Mouse (Mus musculus) ES-E14 (cell line): ENCODE measurements around the gene Utrn. TPM values are rescaled to one million over a fixed set of nuclear protein-coding genes. Genes with fewer than 3 reads are reported as not detected.

Experiments
- DNase-seq: peaks from one replicate; pipeline ENCODE4 v3.0.0-alpha.2; 2013; ENCODE audit warnings: low read depth, low spot score
- H3K27ac ChIP-seq: 2 replicates; pipeline ENCODE4 v1.5.1; 2012; ENCODE audit warnings: low read depth, mild to moderate bottlenecking, low read length, moderate library complexity, mixed read lengths; ENCODE audit not compliant: poor library complexity, insufficient read depth, severe bottlenecking
- H3K36me3 ChIP-seq: 2 replicates; pipeline ENCODE4 v1.6.1; 2012; ENCODE audit warnings: mild to moderate bottlenecking, low read length, moderate library complexity, mixed read lengths; ENCODE audit not compliant: control insufficient read depth, poor library complexity, insufficient read depth, severe bottlenecking
- H3K4me1 ChIP-seq, 2 experiments: fragments of 150-350 bp in 1 of 2; sonication (generic) in 1 of 2; 2 replicates each; pipeline ENCODE4 v1.6.1; 2012; ENCODE audit warnings: low read length in 2 of 2, mild to moderate bottlenecking in 1 of 2, mixed read lengths in 1 of 2; ENCODE audit not compliant: control insufficient read depth in 2 of 2, insufficient read depth in 2 of 2, poor library complexity in 1 of 2
- H3K4me3 ChIP-seq, 2 experiments: fragments of 150-350 bp in 1 of 2; sonication (generic) in 1 of 2; 2 replicates each; pipeline ENCODE4 v1.5.1; 2012; ENCODE audit warnings: low read length in 2 of 2, low read depth in 1 of 2, mild to moderate bottlenecking in 1 of 2, mixed read lengths in 1 of 2; ENCODE audit not compliant: insufficient read depth in 1 of 2, poor library complexity in 1 of 2, severe bottlenecking in 1 of 2
- H3K9ac ChIP-seq: 2 replicates; pipeline ENCODE4 v1.6.1; 2012; ENCODE audit warnings: low read depth, mild to moderate bottlenecking, low read length, mixed read lengths; ENCODE audit not compliant: poor library complexity, insufficient read depth, severe bottlenecking
- H3K9me3 ChIP-seq: fragments of 150-350 bp; sonication (generic); 2 replicates; pipeline ENCODE4 v1.6.1; 2012; ENCODE audit warnings: low read depth, mild to moderate bottlenecking, low read length; ENCODE audit not compliant: control insufficient read depth, insufficient read depth
- CHD2 ChIP-seq: IDR thresholded peaks from 2 replicates; pipeline ENCODE4 v1.6.1; 2014; ENCODE audit warnings: mild to moderate bottlenecking, low read depth, low read length, inconsistent platforms
- HCFC1 ChIP-seq: IDR thresholded peaks from 2 replicates; pipeline ENCODE4 v1.6.1; 2012; ENCODE audit warnings: low read length, inconsistent platforms, borderline replicate concordance; ENCODE audit not compliant: insufficient read depth
- MAFK ChIP-seq: IDR thresholded peaks from 2 replicates; pipeline ENCODE4 v1.6.1; 2014; ENCODE audit warnings: mild to moderate bottlenecking, low read depth, low read length, inconsistent platforms; ENCODE audit not compliant: insufficient read depth
- ZC3H11A ChIP-seq: IDR thresholded peaks from 2 replicates; pipeline ENCODE4 v1.6.1; 2012; ENCODE audit warnings: low read depth, mild to moderate bottlenecking, inconsistent platforms, low read length, borderline replicate concordance
- ZNF384 ChIP-seq: IDR thresholded peaks from 2 replicates; pipeline ENCODE4 v1.6.1; 2012; ENCODE audit warnings: low read depth, low read length, inconsistent platforms
- in situ Hi-C, 2 experiments: fragments of 600-800 bp; cut with MboI; formaldehyde crosslinking; loops; one replicate each; pipeline ENCODE4 v1.15.1; 2025; ENCODE audit warnings: low sequenced_read_pairs in 2 of 2, inconsistent platforms in 1 of 2; ENCODE audit not compliant: unreplicated experiment in 2 of 2
- total RNA-seq: library from RNA; depleted of rRNA; stranded (reverse); fragments of 300-350 nt; gene quantifications from 2 replicates; pipeline ENCODE4 v1.2.3, GENCODE M21; 2012; rRNA removed

The Utrn gene
- total RNA-seq, 1 experiment = 66.9 TPM

DNA sequence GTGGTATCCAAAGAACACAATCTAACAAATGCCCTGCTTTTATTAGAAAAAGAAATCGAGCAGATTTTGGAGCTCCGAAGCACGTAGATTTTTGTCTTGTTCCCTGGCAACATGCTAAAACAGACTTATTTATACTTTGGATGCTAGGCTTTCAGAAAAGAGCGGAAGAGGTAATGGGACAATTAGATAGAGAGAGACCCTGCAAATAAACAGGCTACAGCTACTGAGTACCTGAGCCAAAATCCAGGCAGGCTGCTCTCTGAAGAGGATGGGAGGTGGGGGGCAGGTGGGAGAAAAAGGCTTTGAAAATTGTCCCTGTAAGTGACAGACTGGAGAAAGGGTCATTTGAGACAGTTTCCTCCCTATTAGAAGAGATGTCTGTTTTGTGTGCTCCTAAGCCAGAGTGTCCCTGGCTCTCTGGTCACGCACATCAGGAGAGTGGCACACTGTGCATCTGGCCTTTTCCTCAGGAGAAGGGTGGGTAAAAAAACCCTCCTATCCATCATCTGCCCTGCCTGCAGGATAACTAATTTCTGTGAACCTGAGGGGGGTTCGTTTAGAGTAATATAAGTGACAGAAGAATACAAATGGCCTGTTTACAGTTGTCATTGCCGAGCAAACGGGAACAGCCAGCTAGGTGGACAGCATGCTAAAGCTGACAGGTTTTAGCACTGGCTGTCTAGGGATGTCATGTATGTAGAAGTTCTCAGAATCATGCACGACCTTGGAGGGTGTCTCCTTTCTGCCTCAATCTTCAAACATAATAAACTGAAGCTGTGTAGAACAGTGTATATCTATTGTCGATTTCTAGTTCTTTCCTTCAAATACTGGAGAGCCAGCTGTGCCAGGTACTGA, 529.2 kb downstream of the Utrn start:
- Histone ChIP-seq H3K4me1 (no peaks in the 10 kb centered on the region), H3K36me3 (no peaks in the 10 kb centered on the region), H3K4me3 (no peak overlapping the region), H3K27ac (no peak overlapping the region), H3K9me3 (no peaks in the 10 kb centered on the region), H3K9ac (no peak overlapping the region)
- no peak for TF ChIP-seq CHD2
- TF ChIP-seq HCFC1 = no peak
- TF ChIP-seq ZNF384 = no peak
- no peak for TF ChIP-seq ZC3H11A
- TF ChIP-seq MAFK = no peak
- DNase-seq = no peak
- in situ Hi-C loops = no loop called here

DNA sequence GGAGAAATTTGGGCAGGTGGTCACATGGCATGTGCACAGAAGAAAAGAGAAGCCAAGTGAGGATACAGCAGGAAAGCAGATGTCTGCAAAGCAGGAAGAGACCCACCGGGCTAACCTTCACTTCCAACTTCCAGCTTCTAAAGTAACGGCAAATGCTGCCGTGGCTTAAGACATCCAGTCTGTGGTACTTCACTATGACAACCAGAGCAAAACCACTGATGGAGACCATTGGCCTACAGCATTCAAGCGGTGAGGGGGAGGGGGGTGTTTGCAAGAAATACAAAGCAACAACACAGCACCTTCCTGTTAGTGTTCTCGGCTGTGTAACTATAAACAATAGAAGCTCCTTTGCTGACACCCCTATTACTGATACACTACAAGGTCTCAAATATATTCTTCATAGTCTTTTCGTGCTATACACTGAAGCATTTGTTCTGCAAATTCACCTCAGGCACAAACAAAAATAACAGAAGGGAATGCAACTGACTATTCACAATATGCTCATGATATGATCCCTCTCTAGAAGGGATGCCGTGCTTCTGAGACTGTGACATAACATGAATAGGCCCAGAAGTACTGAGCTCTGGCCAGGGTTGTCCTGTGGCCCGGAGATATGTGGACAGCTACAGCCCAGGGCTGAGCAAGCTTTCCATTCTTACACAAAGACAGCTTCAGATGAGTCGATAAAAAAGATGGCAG, 530.0 kb downstream of the Utrn start:
- in situ Hi-C loops = no loop called here
- H3K9me3 ChIP-seq = no peaks in the 10 kb centered on the region
- TF ChIP-seq ZC3H11A (no peak), ZNF384 (no peak), MAFK (no peak), HCFC1 (no peak), CHD2 (no peak)
- DNase-seq = no peak
- H3K4me3 ChIP-seq = no peak overlapping the region
- no peak overlapping the region for H3K27ac ChIP-seq
- no peaks in the 10 kb centered on the region for H3K36me3 ChIP-seq
- no peak overlapping the region for H3K9ac ChIP-seq
- no peaks in the 10 kb centered on the region for H3K4me1 ChIP-seq

Other genes with a start within 250 kb of the Utrn start
- gene Stx11, start 94.9 kb upstream of the Utrn start, total RNA-seq = 0.90 and 2.5 TPM in 2 replicates
- gene Sf3b5, start 136.0 kb upstream of the Utrn start, total RNA-seq = 34.1 and 37.7 TPM in 2 replicates
- gene Plagl1, start 191.1 kb upstream of the Utrn start, total RNA-seq = 1.2 and 13.4 TPM in 2 replicates